Mouse (Mus musculus): Measurements from ENCODE around the gene Sds. TPM values are rescaled to one million over a fixed set of nuclear protein-coding genes. Genes with fewer than 3 reads are reported as not detected.

Sds gene
- total and polyA plus RNA-seq, 2 experiments from 2014 or later = 0.20 TPM; not detected in 1

GRCm38 (mm10) chr5:120531631-120532030, 55.3 kb downstream of the Sds start:
- Histone ChIP-seq H3K9me3 (ENCODE audit: low read length) (no peaks in the 10 kb centered on the region), H3K4me2 (ENCODE audit: low read depth, low read length) (no peak overlapping the region), H3K36me3 (ENCODE audit: insufficient read depth, low read length) (no peaks in the 10 kb centered on the region), H3K4me1 (ENCODE audit: insufficient read depth, low read length) (0 out of 2 replicates have a peak, but pooled peaks cover 5% of the 10 kb centered on the region), H3K27ac (no peak overlapping the region), H3K27me3 (ENCODE audit: insufficient read depth, low read length) (no peaks in the 10 kb centered on the region), H3K4me3 (ENCODE audit: low read length) (no peak overlapping the region), H3K9ac (replicated peaks; ENCODE audit: low read length) (no peak overlapping the region)
- no peak for ATAC-seq
- no peak for DNase-seq (ENCODE audit: low spot score)
- WGBS = 87% methylated on average over 8 of the region's 8 CpGs
- TF ChIP-seq CTCF (IDR thresholded peaks at IDR 0.05; ENCODE audit: low read depth) = no peak

Other genes starting within 250 kb of the Sds start
- gene Lhx5, start 44.8 kb upstream of the Sds start, total RNA-seq (2014; rRNA removed) = 26.2 and 31.0 TPM in 2 replicates
- 14.0 and 15.2 TPM in 2 replicates for gene Lhx5, start 44.8 kb upstream of the Sds start, polyA plus RNA-seq (2015; fragmentation: Nextera tagmentation; extraction: Ambion mirVana)
- gene Sdsl, start 3.7 kb upstream of the Sds start, total RNA-seq (2014; rRNA removed) = 4.6 and 6.0 TPM in 2 replicates
- 7.8 and 8.1 TPM in 2 replicates for gene Sdsl, start 3.7 kb upstream of the Sds start, polyA plus RNA-seq (2015; fragmentation: Nextera tagmentation; extraction: Ambion mirVana)
- gene Plbd2, start 27.1 kb downstream of the Sds start, total RNA-seq (2014; rRNA removed) = 32.0 and 35.2 TPM in 2 replicates
- 49.9 and 53.9 TPM in 2 replicates for gene Plbd2, start 27.1 kb downstream of the Sds start, polyA plus RNA-seq (2015; fragmentation: Nextera tagmentation; extraction: Ambion mirVana)
- gene Slc8b1, start 34.6 kb downstream of the Sds start, total RNA-seq (2014; rRNA removed) = 3.7 and 4.0 TPM in 2 replicates
- gene Slc8b1, start 34.6 kb downstream of the Sds start, polyA plus RNA-seq (2015; fragmentation: Nextera tagmentation; extraction: Ambion mirVana) = 2.5 and 2.7 TPM in 2 replicates
- gene Tpcn1, start 112.1 kb downstream of the Sds start, total RNA-seq (2014; rRNA removed) = 24.5 and 30.7 TPM in 2 replicates
- gene Tpcn1, start 112.1 kb downstream of the Sds start, polyA plus RNA-seq (2015; fragmentation: Nextera tagmentation; extraction: Ambion mirVana) = 15.4 and 16.1 TPM in 2 replicates
- gene Iqcd, start 112.5 kb downstream of the Sds start, total RNA-seq (2014; rRNA removed) = 0.63 and 1.9 TPM in 2 replicates
- gene Iqcd, start 112.5 kb downstream of the Sds start, polyA plus RNA-seq (2015; fragmentation: Nextera tagmentation; extraction: Ambion mirVana) = 1.8 and 2.0 TPM in 2 replicates
- gene Rita1, start 136.1 kb downstream of the Sds start, total RNA-seq (2014; rRNA removed) = 38.0 and 38.6 TPM in 2 replicates
- gene Rita1, start 136.1 kb downstream of the Sds start, polyA plus RNA-seq (2015; fragmentation: Nextera tagmentation; extraction: Ambion mirVana) = 30.1 and 30.4 TPM in 2 replicates
- gene Ddx54, start 136.2 kb downstream of the Sds start, total RNA-seq (2014; rRNA removed) = 37.3 and 40.1 TPM in 2 replicates
- 30.8 and 31.9 TPM in 2 replicates for gene Ddx54, start 136.2 kb downstream of the Sds start, polyA plus RNA-seq (2015; fragmentation: Nextera tagmentation; extraction: Ambion mirVana)
- gene Cfap73, start 157.7 kb downstream of the Sds start, total RNA-seq (2014; rRNA removed) = 0.21 and 0.79 TPM in 2 replicates
- gene Cfap73, start 157.7 kb downstream of the Sds start, polyA plus RNA-seq (2015; fragmentation: Nextera tagmentation; extraction: Ambion mirVana) = 0.26 and 0.86 TPM in 2 replicates
- gene Rasal1, start 172.3 kb downstream of the Sds start, total RNA-seq (2014; rRNA removed) = 3.9 and 8.2 TPM in 2 replicates
- gene Rasal1, start 172.3 kb downstream of the Sds start, polyA plus RNA-seq (2015; fragmentation: Nextera tagmentation; extraction: Ambion mirVana) = 3.2 and 4.7 TPM in 2 replicates
- gene Dtx1, start 235.4 kb downstream of the Sds start, total RNA-seq (2014; rRNA removed) = 230 and 246 TPM in 2 replicates
- 51.4 and 52.9 TPM in 2 replicates for gene Dtx1, start 235.4 kb downstream of the Sds start, polyA plus RNA-seq (2015; fragmentation: Nextera tagmentation; extraction: Ambion mirVana)